Mouse (Mus musculus) embryonic facial prominence, embryonic 11.5 days (tissue): ENCODE data around the gene Eprs. TPM values are rescaled to one million over a fixed set of nuclear protein-coding genes. Genes with fewer than 3 reads are reported as not detected.
A peak's percentile ranks its signal among the peaks of the same experiment; 100 is the strongest.

Experiments used
- ATAC-seq: fragments of 200-750 bp; cut with Nextera tagmentation; replicated peaks from 2 replicates; pipeline ENCODE4 v1.8.0; 2017; ENCODE audit warnings: low read depth; ENCODE audit not compliant: insufficient number of reproducible peaks, low FRiP score, low TSS enrichment
- DNase-seq: peaks from one replicate; pipeline ENCODE4 v3.0.0-alpha.2; 2015; ENCODE audit warnings: low spot score
- H3K27ac ChIP-seq: fragments of 300-500 bp; sonication (generic); replicated peaks from 2 replicates; pipeline ENCODE4 v1.5.1; 2014; ENCODE audit warnings: mild to moderate bottlenecking, low read depth, low read length, control low read depth
- H3K27me3 ChIP-seq: fragments of 300-500 bp; sonication (generic); 2 replicates; pipeline ENCODE4 v1.6.1; 2014; ENCODE audit warnings: mild to moderate bottlenecking, low read length, moderate library complexity, mixed read lengths; ENCODE audit not compliant: control insufficient read depth, insufficient read depth
- H3K36me3 ChIP-seq: fragments of 300-500 bp; sonication (generic); replicated peaks from 2 replicates; pipeline ENCODE4 v1.6.1; 2014; ENCODE audit warnings: low read depth, mild to moderate bottlenecking, low read length, moderate library complexity, mixed read lengths; ENCODE audit not compliant: control insufficient read depth, insufficient read depth
- H3K4me1 ChIP-seq: fragments of 300-500 bp; sonication (generic); 2 replicates; pipeline ENCODE4 v1.6.1; 2014; ENCODE audit warnings: low read length, mixed read lengths; ENCODE audit not compliant: control insufficient read depth, insufficient read depth
- H3K4me2 ChIP-seq: fragments of 300-500 bp; sonication (generic); 2 replicates; pipeline ENCODE4 v1.6.1; 2014; ENCODE audit warnings: low read depth, mild to moderate bottlenecking, control low read depth, low read length, moderate library complexity
- H3K4me3 ChIP-seq: fragments of 300-500 bp; sonication (generic); 2 replicates; pipeline ENCODE4 v1.5.1; 2014; ENCODE audit warnings: low read depth, low read length, control low read depth
- H3K9ac ChIP-seq: fragments of 300-500 bp; sonication (generic); replicated peaks from 2 replicates; pipeline ENCODE4 v1.6.1; 2014; ENCODE audit warnings: mild to moderate bottlenecking, control low read depth, low read length
- H3K9me3 ChIP-seq: fragments of 300-500 bp; sonication (generic); replicated peaks from 2 replicates; pipeline ENCODE4 v1.6.1; 2016; ENCODE audit warnings: mild to moderate bottlenecking, low read length, inconsistent platforms, mixed read lengths; ENCODE audit not compliant: control insufficient read depth
- WGBS: fragments of 180-500 bp; shearing (Covaris S2); extraction: QIAGEN DNeasy Blood & Tissue Kit; methylation state at CpG from one replicate; pipeline ENCODE4 v1.1.7; 2014; 5-methylcytosine and 5-hydroxymethylcytosine counted together
- microRNA counts: library from miRNA; unstranded; fragments of <30 nt; microRNA quantifications from one replicate; lab custom pipeline; 2016
- microRNA-seq: library from miRNA; unstranded; fragments of <30 nt; microRNA quantifications from one replicate; pipeline ENCODE4, GENCODE M21; 2016; ENCODE audit warnings: borderline number of aligned reads
- polyA plus RNA-seq: library from polyadenylated mRNA; unstranded; fragments of >200 nt; fragmentation: Nextera tagmentation; extraction: Ambion mirVana; gene quantifications from 2 replicates; pipeline ENCODE4 v1.2.1, GENCODE M21; 2014

The Eprs gene
- polyA plus RNA-seq, 1 experiment from 2014 or later, result 158 TPM

DNA sequence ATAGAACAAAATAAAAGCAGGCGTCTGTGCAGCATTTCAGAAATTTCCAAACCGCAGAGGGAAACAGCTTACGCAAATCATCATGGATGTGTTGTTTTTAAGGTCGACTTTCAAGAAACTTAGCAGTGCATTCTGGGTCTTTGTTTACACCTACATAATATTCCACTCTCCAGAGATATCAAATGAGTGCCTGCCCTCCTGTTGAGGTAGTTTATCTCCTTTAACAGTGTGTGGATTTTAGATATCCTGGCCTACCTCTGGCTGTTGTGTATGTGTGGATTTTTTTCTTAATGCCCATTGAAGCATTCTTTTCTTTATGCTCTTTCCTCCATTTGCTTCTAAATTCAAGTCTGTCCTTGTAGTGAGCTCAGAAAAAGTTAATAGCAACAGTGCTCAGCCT is 109.9 kb downstream of the Eprs start:
- H3K4me3 ChIP-seq, result no peak overlapping the region
- no peaks in the 10 kb centered on the region for H3K4me1 ChIP-seq
- ATAC-seq (no peak), DNase-seq (no peak)
- H3K4me2 ChIP-seq, result no peak overlapping the region
- H3K9ac ChIP-seq, result no peak overlapping the region
- H3K27me3 ChIP-seq, result no peaks in the 10 kb centered on the region
- H3K27ac ChIP-seq, result no peak overlapping the region
- H3K9me3 ChIP-seq, result no peaks in the 10 kb centered on the region
- no peaks in the 10 kb centered on the region for H3K36me3 ChIP-seq
- 83% methylated on average over 4 of the region's 4 CpGs for WGBS

GRCm38 (mm10) chr1:185473437-185473836 is 110.6 kb downstream of the Eprs start:
- Histone ChIP-seq H3K4me3 (no peak overlapping the region), H3K4me2 (no peak overlapping the region), H3K36me3 (no peaks in the 10 kb centered on the region), H3K9me3 (no peaks in the 10 kb centered on the region), H3K27me3 (no peaks in the 10 kb centered on the region), H3K27ac (no peak overlapping the region), H3K4me1 (no peaks in the 10 kb centered on the region), H3K9ac (no peak overlapping the region)
- WGBS, result 86% methylated on average over 1 of the region's 1 CpGs
- ATAC-seq (no peak), DNase-seq (no peak)

MicroRNAs within 50 kb of the gene (microRNA counts, 519-probe panel; counts per million panel counts)
- microRNA mmu-miR-194 (lab: Ali Mortazavi, UCI), result 2,031 counts per million, percentile 13 among the panel's probes with 10 or more counts

Small RNAs within 50 kb of the gene (microRNA-seq; reads per million reads assigned to microRNA genes)
- not detected for gene Mir194-1
- 5.2 reads per million, percentile 4 among the genes with 10 or more reads in this experiment for gene Mir215

Other genes starting within 250 kb of the Eprs start
- 20.4 and 21.2 TPM in 2 replicates for gene Rab3gap2, start 158.9 kb upstream of the Eprs start, polyA plus RNA-seq
- 25.5 and 29.1 TPM in 2 replicates for gene Iars2, start 33.6 kb upstream of the Eprs start, polyA plus RNA-seq
- gene Bpnt1, start 30.9 kb upstream of the Eprs start, polyA plus RNA-seq, result 16.5 and 19.9 TPM in 2 replicates
- gene Slc30a10, start 91.8 kb downstream of the Eprs start, polyA plus RNA-seq, result 0.95 and 1.6 TPM in 2 replicates